Mouse (Mus musculus) embryo, embryonic 11 days (tissue): ENCODE results near the gene Xrcc1.
A peak's percentile ranks its signal among the peaks of the same experiment; 100 is the strongest.
"Not testable (repeated sequence)": the region's sequence is repeated elsewhere in the genome, so short reads cannot be mapped to it uniquely, and the experiment has no call there.

Source experiments
- DNase-seq: peaks from one replicate; pipeline ENCODE4 v3.0.0-alpha.2; 2015

The Xrcc1 gene

DNA sequence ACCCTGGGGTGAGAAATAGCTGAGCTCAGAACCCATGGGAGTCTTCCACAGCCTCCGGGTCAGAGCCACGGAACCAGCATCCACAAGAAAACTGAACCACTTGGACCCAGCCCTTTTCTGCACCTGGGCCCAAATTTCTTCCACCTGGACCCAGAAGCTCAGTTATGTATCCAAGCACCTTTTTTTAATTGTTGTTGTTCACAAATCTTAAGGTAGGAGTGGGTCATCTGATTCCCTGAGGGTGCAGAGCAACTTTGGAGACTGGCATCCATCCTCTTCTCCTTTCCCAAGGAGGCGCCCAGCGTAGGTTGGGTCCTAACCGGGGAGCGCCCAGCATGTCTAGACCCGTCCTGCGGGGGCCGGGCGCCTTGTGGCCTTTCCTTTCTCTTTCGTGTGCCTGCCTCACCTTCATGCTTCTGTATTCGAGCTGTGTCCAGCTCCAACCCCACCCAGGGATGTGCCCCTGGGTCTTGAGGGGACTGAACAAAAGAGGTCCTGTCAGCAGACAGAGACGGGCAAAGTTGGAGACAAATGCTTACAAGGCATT, at the start of gene Xrcc1, which contains the start of gene Pinlyp:
Xrcc1 (plus strand) TSS at position 222 of the 547 bp plus-strand sequence.
Pinlyp (minus strand) TSS at position 51 of the 547 bp plus-strand sequence.
- DNase-seq: no peak

DNA sequence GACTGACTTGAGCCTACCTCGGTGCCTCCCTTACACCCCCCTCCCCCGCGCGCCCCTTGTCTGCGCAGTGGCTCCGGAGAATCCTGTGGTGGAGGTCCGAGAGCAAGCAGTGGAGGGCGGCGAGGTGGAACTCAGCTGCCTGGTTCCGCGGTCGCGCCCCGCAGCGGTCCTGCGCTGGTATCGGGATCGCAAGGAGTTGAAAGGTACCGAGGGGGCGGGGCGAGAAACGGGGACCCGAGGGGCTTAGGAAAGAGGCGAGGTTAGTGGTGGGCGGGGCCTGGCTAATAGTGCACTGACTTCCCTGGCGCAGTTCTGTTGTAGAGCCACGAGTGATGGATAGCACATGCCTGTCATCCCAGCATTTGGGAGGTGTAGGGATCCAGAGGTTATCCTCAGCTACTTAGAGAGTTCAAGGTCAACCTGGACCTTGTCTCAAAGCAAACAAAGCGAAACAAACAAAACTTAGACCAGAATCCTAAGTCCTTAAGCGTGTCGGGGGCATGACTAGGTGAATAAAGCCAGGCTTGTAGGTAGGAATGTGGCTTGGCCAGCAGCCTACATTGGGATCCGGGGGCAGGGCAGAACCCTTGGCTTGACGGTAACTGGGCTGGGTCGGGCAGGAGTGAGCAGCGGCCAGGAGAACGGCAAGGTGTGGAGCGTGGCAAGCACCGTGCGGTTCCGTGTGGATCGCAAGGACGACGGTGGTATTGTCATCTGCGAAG, 46.1 kb upstream of the Xrcc1 start:
- peak; percentile 66 for DNase-seq

DNA sequence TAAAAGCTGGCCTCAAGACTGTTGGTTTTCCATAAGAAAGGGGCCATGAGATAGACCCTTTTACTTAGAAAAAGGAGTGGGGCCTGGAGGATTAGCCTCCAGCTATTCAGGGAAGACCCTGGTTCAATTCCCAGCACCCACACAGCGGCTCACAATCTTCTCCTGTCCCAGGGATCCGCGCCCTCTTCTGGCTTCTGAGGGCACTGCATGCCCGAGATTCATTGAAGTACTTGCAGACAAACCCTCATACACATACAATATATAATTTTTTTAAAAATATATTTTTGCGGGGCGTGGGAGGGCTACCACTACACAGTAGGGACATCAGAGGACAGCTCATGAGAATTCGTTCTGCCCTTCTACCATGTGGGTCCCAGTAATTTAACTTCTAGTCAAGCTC, 45.2 kb upstream of the Xrcc1 start:
- DNase-seq: peak; percentile 55

DNA sequence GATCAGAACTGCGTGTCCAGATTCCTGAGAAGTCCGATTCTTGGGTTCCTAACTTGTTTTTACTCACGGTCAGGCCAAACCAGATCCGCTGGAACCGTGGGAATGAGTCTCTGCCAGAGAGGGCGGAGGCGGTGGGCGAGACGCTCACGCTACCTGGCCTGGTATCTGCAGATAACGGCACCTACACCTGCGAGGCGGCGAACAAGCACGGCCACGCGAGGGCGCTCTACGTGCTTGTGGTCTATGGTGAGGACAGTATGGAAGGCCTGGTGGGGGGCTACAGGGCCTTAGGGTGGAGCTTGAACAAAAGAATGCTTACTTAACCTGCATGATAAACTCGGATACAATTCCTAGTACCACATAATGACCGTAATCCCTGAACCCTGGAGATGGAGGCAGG, 44.6 kb upstream of the Xrcc1 start:
- no peak for DNase-seq

DNA sequence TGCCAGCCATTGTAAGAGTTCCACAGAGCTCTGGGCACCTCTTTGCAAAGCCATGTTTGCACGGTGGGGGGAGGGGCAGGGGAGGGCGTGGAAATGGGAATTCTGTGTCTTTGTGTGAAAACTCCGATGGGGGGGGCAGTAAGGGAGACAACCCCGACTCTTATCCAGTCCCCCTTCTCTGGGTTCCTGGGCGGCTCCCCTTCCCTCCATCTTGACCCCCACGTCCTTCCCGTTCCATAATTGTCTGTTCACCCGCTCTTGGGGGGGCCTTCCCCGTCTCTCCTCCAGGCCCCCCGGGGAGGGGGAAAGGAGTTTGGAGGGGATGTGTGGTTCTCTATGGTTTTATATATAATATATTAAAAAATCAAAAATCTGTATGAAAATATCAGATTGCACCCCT, 42.1 kb upstream of the Xrcc1 start:
- DNase-seq: peak; percentile 33

DNA sequence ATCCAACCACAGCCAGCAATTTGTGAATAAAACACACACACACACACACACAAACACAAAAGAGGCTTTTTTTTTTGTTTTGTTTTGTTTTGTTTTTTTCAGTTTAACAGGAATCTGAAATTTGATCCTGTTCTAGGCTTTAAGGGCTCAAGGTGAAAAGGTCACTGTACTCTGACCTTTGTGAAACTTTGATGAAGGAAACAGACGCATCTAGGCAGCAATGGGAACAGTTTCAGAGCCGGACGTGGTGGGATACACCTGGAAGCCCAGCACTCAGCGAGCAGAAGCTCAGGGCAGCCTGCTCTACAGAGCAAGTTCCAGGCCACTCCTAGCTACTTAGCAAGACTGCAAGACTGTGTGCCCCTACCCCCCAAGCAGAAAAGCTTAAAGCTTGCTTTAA, 41.2 kb upstream of the Xrcc1 start:
- peak; percentile 40 for DNase-seq

DNA sequence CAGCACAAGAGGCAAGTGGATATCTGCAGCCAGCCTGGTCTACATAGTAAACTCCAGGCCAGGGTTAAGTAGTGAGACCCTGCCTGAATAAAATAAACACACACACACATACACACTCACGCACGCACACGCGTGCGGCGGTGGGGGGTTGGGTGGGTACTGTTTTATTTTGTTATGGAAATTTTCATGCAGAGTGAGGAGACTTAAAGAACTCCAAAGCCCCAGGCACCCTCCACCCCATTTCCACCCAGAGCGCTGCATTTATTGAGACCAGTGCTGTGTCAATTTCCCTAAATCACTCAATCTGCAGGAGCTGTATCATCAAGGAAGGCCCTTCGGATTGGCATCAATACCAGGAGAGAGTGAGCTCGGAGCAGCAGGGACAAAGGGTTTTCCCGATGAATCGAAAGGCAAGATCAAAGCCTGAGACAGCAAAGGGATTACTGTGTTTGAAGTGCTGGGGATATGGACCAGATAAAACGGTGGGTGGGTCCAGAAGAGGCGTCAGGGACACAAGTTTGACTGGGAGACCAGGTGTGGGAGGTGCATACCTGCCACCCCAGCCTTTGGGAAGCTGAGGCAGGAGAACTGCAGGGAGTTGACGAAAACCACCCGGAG, 40.5 kb upstream of the Xrcc1 start:
- DNase-seq: no peak

DNA sequence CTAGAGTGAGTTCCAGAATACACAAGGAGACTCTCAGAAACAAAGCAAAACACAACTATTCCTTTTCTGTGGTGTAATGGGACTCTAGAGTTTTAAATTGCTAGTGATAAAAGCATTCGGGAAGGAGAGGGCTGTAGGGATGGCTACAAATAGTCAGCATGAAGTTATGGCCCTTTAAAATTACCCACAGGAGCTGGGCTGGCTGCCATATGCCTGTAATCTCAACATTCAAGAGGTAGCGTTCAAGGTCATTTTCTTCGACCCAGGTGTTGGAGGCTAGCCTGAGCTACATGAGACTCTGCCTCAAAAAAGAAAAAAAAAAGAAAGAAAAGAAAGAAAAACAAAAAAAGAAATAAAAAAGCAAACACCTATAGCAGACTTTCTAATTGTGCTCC, 40.0 kb upstream of the Xrcc1 start:
- no peak for DNase-seq

DNA sequence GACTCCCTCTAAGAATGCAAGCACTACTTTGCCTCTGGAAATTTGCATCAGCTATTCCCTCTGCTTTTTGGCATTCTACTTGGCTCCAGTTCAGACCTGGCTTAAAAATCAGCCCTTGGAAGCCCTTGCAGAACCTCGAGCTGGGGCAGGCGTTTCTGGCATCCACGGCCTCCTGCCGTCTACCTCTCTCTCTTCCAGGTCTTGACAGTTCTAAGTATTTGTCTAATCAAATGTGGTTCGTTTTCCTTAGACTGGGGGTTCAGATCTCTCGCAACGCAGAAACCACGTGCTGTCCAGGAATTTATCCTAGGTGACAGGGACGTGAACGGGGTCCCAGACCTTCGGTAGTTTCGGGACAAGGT, 39.6 kb upstream of the Xrcc1 start:
- no peak for DNase-seq

DNA sequence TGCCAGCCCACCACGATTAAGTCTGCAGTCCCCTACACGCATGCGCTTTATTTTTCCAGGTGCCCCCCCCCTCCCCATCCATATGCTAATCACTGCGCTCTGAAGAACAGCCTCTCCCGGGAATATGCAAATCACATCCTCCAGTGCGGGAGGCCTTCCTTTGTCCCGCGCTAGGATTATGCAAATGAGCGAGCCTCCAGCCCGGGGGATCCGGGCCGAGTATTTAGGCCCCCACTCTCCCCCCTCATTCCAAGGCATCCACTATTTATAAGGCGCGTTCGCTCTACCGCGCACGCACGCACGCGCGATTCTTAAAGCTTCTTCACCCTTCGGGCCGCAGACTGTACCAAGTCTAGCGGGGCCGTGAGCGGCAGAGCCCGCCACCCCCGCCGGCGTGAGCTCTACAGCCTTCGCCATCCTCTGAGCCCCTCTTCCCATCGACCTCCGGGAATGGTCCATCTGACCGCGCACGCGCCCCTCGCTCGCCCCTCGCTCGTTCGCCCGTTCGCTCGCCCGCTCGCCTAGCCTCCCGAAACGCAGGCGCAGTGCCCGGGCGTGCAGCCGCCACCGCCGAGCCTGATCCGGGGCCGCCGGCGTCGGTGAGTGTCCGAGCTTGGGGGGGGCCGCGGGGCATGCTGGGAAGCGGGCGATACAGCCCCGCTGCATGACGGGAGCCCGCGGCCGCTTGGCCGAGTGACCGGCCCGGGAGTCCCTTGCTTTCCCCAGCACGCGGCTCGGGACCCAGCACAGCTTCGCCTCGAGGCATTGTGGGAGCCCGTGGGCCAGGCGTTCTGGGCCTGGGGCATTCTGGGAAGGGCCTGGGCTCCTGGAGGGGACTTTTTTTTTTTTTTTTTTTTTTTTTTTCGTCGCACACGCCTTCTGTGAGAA, 39.0 kb upstream of the Xrcc1 start, which contains the start of gene Zfp428:
Zfp428 (plus strand) TSS at position 169 of the 888 bp plus-strand sequence.
- peak; percentile 95 for DNase-seq

DNA sequence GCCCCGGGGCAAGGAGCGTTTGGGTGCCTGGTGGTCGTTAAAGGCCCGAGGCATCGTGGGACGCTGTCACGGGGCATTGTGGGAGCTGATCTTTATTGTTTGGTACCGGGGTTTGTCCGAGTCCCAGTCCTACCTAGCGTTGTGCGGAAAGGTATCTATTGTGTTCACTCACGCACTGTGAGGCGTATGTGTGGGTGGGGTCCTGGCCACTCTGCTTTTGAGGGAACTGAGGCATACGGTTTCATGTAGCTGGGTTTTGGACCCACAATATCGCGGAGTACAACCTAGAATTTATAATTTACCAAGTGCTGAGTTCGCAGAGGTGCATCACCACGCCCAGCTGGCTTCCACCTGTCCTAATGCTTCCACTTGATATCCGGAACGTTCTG, 38.4 kb upstream of the Xrcc1 start:
- no peak for DNase-seq

DNA sequence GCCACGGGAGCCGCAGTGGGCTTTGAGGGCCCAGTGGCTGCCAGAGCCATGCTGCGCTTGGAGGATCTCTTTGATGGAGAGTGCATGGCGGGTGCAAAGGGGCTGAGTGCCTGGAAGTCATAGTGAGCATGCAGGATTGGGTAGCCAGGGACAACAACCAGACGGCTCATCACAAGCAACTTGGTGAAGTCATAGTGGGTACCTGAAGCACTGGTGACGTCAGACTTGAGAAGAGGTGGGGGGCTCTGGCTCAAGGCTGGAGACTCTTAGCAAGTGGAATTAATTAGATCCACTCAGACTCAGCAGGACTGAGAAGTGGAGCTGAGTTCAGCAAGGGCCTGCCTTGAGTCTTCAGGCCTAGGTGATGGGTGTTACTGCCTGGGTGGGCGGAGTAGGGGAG, 33.7 kb upstream of the Xrcc1 start, which contains the start of gene AC161166.1:
AC161166.1 (minus strand) TSS at position 101 of the 400 bp plus-strand sequence.
- DNase-seq: no peak

DNA sequence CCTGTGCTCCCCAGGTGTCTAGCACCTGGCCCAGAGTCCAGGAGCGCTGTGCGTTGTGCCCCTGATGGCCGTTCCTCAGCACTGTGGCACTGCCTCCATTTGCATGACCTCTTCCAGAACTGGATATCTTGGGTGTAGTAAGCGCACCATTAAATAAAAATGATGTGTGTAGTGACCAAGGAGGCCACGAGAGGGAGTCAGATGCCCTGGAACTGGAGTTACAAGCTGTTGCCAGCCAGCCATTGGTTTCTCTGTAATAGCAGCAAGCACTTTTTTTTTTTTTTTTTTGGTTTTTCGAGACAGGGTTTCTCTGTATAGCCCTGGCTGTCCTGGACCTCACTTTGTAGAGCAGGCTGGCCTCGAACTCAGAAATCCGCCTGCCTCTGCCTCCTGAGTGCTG, 29.8 kb upstream of the Xrcc1 start:
- DNase-seq: not testable (repeated sequence)

DNA sequence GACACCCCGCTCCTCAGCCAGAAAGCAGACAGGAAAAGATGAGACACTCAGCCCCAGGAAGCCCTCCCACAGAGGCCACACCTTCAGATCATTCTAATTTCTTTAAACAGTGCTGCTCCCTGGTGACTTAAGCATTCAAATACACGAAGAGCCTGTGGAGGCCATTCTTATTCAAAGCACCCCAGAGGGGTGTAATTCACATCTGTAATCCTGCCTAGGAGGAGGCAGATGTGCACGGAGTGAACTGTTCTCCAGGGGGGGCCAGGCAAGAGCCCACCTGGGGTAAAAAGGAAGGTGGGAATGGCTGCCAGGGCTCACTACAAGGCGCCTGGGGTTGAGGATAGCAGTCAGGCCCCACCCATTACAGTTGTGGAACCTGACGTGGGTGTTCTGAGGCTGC, 29.0 kb upstream of the Xrcc1 start:
- no peak for DNase-seq

DNA sequence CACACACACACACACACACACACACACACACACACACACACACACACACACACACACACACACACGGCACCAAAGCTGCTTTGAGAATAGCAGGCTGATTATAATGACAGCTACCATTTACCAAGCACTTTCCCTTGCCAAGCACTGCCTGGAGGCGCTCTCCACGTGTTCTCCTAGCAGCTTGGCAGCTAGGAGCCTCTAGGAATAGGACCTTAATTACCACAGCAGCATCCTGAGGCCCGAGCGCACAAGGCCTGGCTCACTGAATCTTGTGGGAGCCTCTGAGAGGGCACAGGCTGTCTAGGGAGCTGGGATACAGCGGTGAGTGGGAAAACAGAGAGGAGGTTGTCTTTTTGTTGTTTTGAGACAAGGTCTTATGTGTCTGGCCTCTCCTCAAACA, 28.4 kb upstream of the Xrcc1 start:
- DNase-seq: no peak

DNA sequence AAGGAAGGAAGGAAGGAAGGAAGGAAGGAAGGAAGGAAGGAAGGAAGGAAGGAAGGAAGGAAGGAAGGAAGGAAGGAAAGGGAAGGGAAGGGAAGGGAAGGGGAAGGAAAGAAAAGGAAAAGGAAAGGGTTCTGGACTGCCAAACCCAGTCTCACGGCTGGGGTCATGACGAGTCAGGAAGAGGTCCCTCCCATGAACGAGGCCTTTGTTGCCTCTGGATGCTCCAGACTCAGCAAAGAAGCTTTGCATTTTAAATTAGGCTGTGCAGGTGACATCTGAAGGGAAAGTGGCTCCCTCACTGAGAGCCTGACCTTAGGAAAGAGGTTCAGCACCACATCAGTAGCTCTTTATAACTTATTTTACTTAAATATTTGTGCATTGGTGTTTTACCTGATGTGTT, 27.0 kb upstream of the Xrcc1 start:
- no peak for DNase-seq

DNA sequence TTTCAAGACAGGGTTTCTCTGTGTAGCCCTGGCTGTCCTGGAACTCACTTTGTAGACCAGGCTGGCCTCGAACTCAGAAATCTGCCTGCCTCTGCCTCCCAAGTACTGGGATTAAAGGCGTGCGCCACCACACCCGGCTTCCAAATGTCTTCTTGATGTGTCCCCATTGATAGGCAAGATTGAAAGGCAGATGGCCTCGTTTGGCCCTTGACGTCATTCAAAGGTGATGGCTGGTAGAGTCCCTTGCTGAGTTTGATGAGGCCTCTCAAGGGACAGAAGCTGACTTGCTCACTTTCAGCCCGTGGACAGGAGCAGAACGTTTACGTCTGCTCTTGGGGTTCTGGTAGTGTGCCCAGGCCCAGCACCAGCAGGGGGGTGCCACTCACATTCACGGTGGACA, 26.0 kb upstream of the Xrcc1 start:
- DNase-seq: not testable (repeated sequence)

DNA sequence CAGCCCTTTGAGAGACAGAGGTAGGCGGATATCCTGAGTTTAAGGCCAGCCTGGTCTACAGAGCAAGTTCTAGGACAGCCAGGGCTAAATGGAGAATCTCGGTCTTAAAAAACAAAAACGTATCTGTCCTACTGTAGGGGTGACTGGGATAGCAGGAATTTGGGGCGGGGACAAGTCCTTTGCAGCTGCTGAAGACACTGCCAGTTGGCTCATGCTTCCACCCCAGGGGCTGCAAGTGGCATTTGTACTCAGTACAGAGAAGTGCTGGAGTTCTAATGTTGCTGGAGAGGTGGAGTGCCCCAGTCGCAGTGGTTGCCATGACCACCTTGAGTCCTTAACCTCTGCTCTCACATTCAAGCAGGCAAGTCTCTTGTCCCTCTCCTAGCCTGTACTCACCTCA, 23.3 kb upstream of the Xrcc1 start:
- DNase-seq: no peak

DNA sequence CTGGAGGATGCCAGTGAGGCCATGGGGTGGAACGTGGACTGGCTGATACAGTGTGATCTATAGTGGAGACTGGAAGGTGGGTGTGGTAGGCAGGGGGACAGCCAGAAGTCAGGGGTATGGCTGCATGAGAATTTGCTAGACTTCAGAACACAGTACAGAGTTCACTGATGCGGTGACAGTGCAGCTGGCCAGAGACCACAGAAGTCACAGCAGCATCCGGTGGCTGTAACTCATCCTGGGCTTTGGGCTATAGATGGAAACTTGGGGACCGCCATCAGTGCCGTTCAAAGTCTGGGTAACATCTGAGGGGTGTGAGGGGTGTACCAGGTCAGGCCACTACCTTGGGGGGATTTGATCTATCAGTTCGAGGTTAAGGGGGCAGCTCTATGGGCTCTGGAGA, 22.4 kb upstream of the Xrcc1 start:
- DNase-seq: no peak

DNA sequence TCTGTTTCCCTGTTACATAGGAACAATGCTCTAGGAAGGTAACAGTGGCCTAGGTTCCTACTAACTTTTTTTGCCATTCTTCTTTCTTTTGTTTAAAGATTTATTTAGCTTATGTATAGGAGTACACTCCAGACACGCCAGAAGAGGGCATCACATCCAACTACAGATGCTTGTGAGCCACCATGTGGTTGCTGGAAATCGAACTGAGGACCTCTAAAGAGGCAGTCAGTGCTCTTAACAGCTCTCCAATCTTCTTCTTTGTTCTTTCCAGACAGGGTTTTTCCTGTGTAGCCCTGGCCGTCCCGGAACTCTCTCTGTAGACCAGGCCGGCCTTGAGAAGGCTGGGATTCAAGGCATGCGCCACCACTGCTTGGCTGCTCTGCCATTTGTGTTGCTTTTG, 21.1 kb upstream of the Xrcc1 start:
- no peak for DNase-seq

DNA sequence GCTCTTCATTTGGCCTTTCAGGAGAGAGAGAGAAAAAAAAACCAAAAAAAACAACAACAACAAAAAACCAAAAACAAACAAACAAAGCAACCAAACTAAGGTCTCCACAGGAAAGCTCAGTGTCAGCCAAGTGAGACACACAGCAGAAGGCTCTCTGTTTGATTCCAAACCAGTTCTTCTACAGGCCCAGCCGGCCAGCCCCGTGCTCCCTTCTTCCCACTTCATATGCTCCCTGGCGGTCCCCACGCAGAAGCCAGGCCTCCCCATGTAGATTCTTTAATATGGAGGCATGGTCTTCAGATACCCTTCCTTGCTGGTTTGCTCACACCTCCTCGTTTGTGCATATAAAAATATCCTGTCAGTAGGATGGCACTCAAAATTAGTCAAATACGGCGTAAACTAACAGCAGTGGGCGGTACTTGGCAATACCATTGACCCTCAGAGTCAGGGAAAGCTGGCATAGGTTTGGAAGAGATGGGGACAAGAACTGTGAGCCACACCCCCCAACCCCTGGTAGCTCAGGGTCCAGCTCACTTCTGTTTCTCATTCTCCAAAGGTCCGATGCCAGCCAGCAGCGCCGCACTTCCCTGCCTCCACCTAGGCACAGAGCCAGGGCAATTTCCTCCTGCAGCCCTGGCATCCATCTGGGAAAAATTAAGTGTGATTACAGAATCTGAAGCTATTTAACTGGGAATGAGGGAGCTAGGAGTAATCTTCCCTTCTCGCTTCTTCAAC, 20.2 kb upstream of the Xrcc1 start:
- DNase-seq: no peak

DNA sequence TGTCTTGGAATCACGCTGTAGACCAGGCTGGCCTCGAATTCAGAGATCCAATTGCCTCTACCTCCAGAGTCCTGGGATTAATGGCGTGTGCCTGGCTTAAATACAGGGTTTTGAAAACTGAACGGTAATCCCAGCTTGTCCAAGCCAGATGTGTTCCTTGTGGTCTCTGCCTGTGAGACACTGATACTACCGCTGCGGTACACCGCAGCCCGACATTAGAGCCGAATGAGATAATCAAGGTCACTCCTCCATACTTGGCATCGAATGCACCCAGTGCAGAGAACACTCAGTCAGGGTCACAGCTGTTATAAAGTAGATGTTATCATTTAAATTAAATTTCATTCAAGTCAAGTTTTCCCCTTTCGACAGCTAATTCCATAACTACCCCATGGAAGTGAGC, 17.2 kb upstream of the Xrcc1 start:
- DNase-seq: no peak

DNA sequence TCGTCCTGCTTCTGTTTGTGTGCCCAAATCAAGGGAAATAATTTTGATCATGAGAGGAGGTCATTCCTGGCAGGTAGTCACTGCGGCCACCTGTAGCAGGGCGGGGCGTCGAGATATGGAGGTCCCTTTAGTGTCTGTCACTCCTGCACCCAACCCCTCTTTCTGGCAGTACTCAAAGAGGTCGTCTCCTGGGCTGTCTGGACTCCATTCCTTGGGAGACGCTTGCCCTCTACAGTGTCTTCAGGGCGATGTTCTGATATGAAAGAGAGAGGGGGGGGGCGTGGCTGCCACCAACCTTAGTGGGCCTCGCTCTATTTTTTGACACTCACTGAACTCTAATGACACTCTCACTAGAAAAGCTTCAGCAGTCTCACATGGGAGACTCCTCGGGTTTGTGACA, 16.5 kb upstream of the Xrcc1 start:
- no peak for DNase-seq
